ENCODE assay signal across 21 mouse cellular contexts in the genomic region with DNA sequence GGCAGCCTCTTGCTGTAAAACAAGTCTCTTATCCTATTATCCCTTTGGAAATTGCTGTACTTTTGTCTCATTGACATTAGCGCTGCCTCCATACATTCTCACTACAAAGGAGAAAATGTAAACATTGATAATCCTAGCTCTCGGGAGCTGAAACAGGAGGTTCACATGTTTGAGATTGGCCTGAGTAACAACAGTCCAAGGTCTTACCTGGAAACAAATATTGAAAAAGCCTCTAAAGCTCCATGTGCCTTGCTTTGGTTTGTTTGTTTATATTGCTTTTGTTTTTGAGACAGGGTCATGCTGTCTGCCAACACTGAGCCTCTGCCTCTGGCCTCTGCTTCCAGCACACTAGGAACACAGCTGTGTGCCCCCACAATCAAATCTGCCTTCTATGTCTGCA. TPM values are rescaled to one million over a fixed set of nuclear protein-coding genes. Genes with fewer than 3 reads are reported as not detected.
DNase-seq lines count a peak whose midpoint lies in the region; ATAC-seq and TF ChIP-seq lines count a peak whose summit lies in the region.
"Had no signal": no experiment of that assay in that cellular context is flagged by ENCODE, and none has a peak within 500 bp of the region (broad histone marks: within the 10 kb centered on the region; RNA-seq: fewer than 3 reads in every experiment).

No protein-coding gene starts in this region.

- DNase-seq in kidney, postnatal 25 days: no peak
- DNase-seq in midbrain, postnatal 0 days (ENCODE audit: low spot score): no peak
- no peak for DNase-seq in liver, embryonic 13.5 days
- DNase-seq in liver, postnatal 0 days: no peak
- DNase-seq in right cerebral cortex, postnatal 4 days: no peak
- no peak for DNase-seq in spleen, postnatal 10 days (ENCODE audit: low spot score in 2 of 2)
- DNase-seq: adrenal gland, adult 2 months; adrenal gland, postnatal 25 days; cerebellum, adult 18-20 months; cerebellum, adult 9-11 months; cerebellum, postnatal 36 days; gastrocnemius, postnatal 14 days; heart, postnatal 36 days had no signal

- TF ChIP-seq EP300 in liver, postnatal 0 days (IDR thresholded peaks at IDR 0.05; ENCODE audit: low read depth): no peak

- 79% methylated on average over 2 of the region's 2 CpGs for WGBS in kidney, embryonic 15.5 days
- WGBS in midbrain, embryonic 13.5 days: 37% methylated on average over 2 of the region's 2 CpGs
- 56% methylated on average over 2 of the region's 2 CpGs for WGBS in midbrain, postnatal 0 days
- WGBS in liver, embryonic 13.5 days (ENCODE audit: insufficient replicate concordance): 62% methylated on average over 2 of the region's 2 CpGs
- WGBS in liver, postnatal 0 days (ENCODE audit: insufficient replicate concordance): 49% methylated on average over 2 of the region's 2 CpGs

- ATAC-seq in kidney, embryonic 15.5 days (replicated peaks; ENCODE audit: low FRiP score): no peak
- ATAC-seq in midbrain, embryonic 13.5 days: no peak
- ATAC-seq in midbrain, postnatal 0 days (ENCODE audit: low FRiP score): no peak
- peak; percentile 50; the same call in 1 of the 2 replicates for ATAC-seq in liver, embryonic 13.5 days (ENCODE audit: low read depth)
- ATAC-seq in liver, postnatal 0 days: peak; percentile 89
- ATAC-seq: activated CD4-positive, CD25-positive, alpha-beta regulatory T cell, adult 4 months; forebrain, embryonic 16.5 days; Patski had no signal

- no peak for TF ChIP-seq CTCF in midbrain, postnatal 0 days (IDR thresholded peaks at IDR 0.05)
- TF ChIP-seq CTCF in liver, postnatal 0 days (IDR thresholded peaks at IDR 0.05; ENCODE audit: low read depth): no peak

- no peaks in the 10 kb centered on the region for H3K36me3 ChIP-seq in kidney, embryonic 15.5 days
- H3K36me3 ChIP-seq in midbrain, embryonic 13.5 days: no peaks in the 10 kb centered on the region
- no peaks in the 10 kb centered on the region for H3K36me3 ChIP-seq in midbrain, postnatal 0 days (ENCODE audit: insufficient read depth, low read length)
- no peaks in the 10 kb centered on the region for H3K36me3 ChIP-seq in liver, embryonic 13.5 days
- H3K36me3 ChIP-seq in liver, postnatal 0 days (replicated peaks; ENCODE audit: insufficient read depth, low read length): no peaks in the 10 kb centered on the region
- H3K36me3 ChIP-seq: embryonic facial prominence, embryonic 13.5 days; forebrain, embryonic 12.5 days; heart, embryonic 13.5 days had no signal

- H3K9me3 ChIP-seq in kidney, embryonic 15.5 days (replicated peaks): no peaks in the 10 kb centered on the region
- no peaks in the 10 kb centered on the region for H3K9me3 ChIP-seq in midbrain, embryonic 13.5 days
- no peaks in the 10 kb centered on the region for H3K9me3 ChIP-seq in midbrain, postnatal 0 days (ENCODE audit: low read length)
- H3K9me3 ChIP-seq in liver, embryonic 13.5 days (replicated peaks): no peaks in the 10 kb centered on the region
- no peaks in the 10 kb centered on the region for H3K9me3 ChIP-seq in liver, postnatal 0 days (ENCODE audit: low read length)
- H3K9me3 ChIP-seq: embryonic facial prominence, embryonic 13.5 days; forebrain, embryonic 12.5 days; heart, embryonic 13.5 days had no signal

- peaks cover 5% of the 10 kb centered on the region; the same call in 1 of the 2 replicates for H3K4me1 ChIP-seq in kidney, embryonic 15.5 days
- peaks cover 10% of the 10 kb centered on the region for H3K4me1 ChIP-seq in midbrain, embryonic 13.5 days (replicated peaks)
- no peaks in the 10 kb centered on the region for H3K4me1 ChIP-seq in midbrain, postnatal 0 days (ENCODE audit: insufficient read depth, low read length)
- peaks cover 32% of the 10 kb centered on the region for H3K4me1 ChIP-seq in liver, embryonic 13.5 days (replicated peaks)
- peaks cover 11% of the 10 kb centered on the region for H3K4me1 ChIP-seq in liver, postnatal 0 days (ENCODE audit: insufficient read depth)
- H3K4me1 ChIP-seq: forebrain, embryonic 12.5 days had no signal

- 0 out of 2 replicates have a peak overlapping the region, but pooled peaks have one; percentile 9 for H3K27ac ChIP-seq in kidney, embryonic 15.5 days
- peak overlapping the region; percentile 25; the same call in 1 of the 2 replicates for H3K27ac ChIP-seq in midbrain, embryonic 13.5 days
- no peak overlapping the region for H3K27ac ChIP-seq in midbrain, postnatal 0 days (ENCODE audit: low read depth, low read length)
- peak overlapping the region; percentile 51; the same call in 1 of the 2 replicates for H3K27ac ChIP-seq in liver, embryonic 13.5 days
- H3K27ac ChIP-seq in liver, postnatal 0 days (ENCODE audit: low read depth): peak overlapping the region; percentile 83
- H3K27ac ChIP-seq: embryonic facial prominence, embryonic 13.5 days; forebrain, embryonic 12.5 days; heart, embryonic 13.5 days had no signal

- H3K4me2 ChIP-seq in kidney, embryonic 15.5 days: no peak overlapping the region
- H3K4me2 ChIP-seq in midbrain, embryonic 13.5 days (replicated peaks): no peak overlapping the region
- no peak overlapping the region for H3K4me2 ChIP-seq in midbrain, postnatal 0 days (ENCODE audit: low read depth, low read length, poor library complexity, severe bottlenecking)
- no peak overlapping the region for H3K4me2 ChIP-seq in liver, embryonic 13.5 days
- H3K4me2 ChIP-seq in liver, postnatal 0 days (ENCODE audit: low read depth, low read length): no peak overlapping the region
- H3K4me2 ChIP-seq: embryonic facial prominence, embryonic 13.5 days; forebrain, embryonic 12.5 days; heart, embryonic 13.5 days had no signal

- H3K4me3 ChIP-seq in kidney, embryonic 15.5 days (replicated peaks): no peak overlapping the region
- no peak overlapping the region for H3K4me3 ChIP-seq in midbrain, embryonic 13.5 days (replicated peaks)
- no peak overlapping the region for H3K4me3 ChIP-seq in midbrain, postnatal 0 days (ENCODE audit: low read depth, low read length)
- H3K4me3 ChIP-seq in liver, embryonic 13.5 days (replicated peaks): no peak overlapping the region
- no peak overlapping the region for H3K4me3 ChIP-seq in liver, postnatal 0 days (ENCODE audit: low read depth, low read length)
- H3K4me3 ChIP-seq: embryonic facial prominence, embryonic 13.5 days; forebrain, embryonic 12.5 days; heart, embryonic 13.5 days had no signal

- H3K9ac ChIP-seq in kidney, embryonic 15.5 days: no peak overlapping the region
- no peak overlapping the region for H3K9ac ChIP-seq in midbrain, embryonic 13.5 days (replicated peaks)
- H3K9ac ChIP-seq in midbrain, postnatal 0 days (replicated peaks; ENCODE audit: low read length, poor library complexity, severe bottlenecking): no peak overlapping the region
- no peak overlapping the region for H3K9ac ChIP-seq in liver, embryonic 13.5 days
- H3K9ac ChIP-seq in liver, postnatal 0 days (replicated peaks): no peak overlapping the region
- H3K9ac ChIP-seq: embryonic facial prominence, embryonic 13.5 days; forebrain, embryonic 12.5 days; heart, embryonic 13.5 days had no signal

- H3K27me3 ChIP-seq in kidney, embryonic 15.5 days: no peaks in the 10 kb centered on the region
- H3K27me3 ChIP-seq in midbrain, embryonic 13.5 days: no peaks in the 10 kb centered on the region
- H3K27me3 ChIP-seq in midbrain, postnatal 0 days (ENCODE audit: insufficient read depth, low read length): no peaks in the 10 kb centered on the region
- no peaks in the 10 kb centered on the region for H3K27me3 ChIP-seq in liver, embryonic 13.5 days
- no peaks in the 10 kb centered on the region for H3K27me3 ChIP-seq in liver, postnatal 0 days (ENCODE audit: insufficient read depth, low read length)
- H3K27me3 ChIP-seq: embryonic facial prominence, embryonic 13.5 days; forebrain, embryonic 12.5 days; heart, embryonic 13.5 days; Patski had no signal

RNA-seq across cellular contexts. Expression of gene Msmo1, which starts 56.8 kb away (rescaled TPM):
- polyA plus RNA-seq in kidney, embryonic 15.5 days (2015; fragmentation: Nextera tagmentation; extraction: Ambion mirVana): 87.6 and 94.4 TPM in 2 replicates
- 155 and 168 TPM in 2 replicates for polyA plus RNA-seq in midbrain, embryonic 13.5 days (2015; fragmentation: Nextera tagmentation; extraction: Ambion mirVana)
- 97.3 and 97.8 TPM in 2 replicates for total RNA-seq in midbrain, postnatal 0 days (2014; rRNA removed)
- 113 and 132 TPM in 2 replicates for polyA plus RNA-seq in midbrain, postnatal 0 days (2015; fragmentation: Nextera tagmentation; extraction: Ambion mirVana)
- polyA plus RNA-seq in liver, embryonic 13.5 days (2015; fragmentation: Nextera tagmentation; extraction: Ambion mirVana): 114 and 138 TPM in 2 replicates
- polyA plus RNA-seq in liver, postnatal 0 days (2015; fragmentation: Nextera tagmentation; extraction: Ambion mirVana): 49.9 and 58.4 TPM in 2 replicates

RNA-seq across cellular contexts. Expression of gene Klhl2, which starts 59.4 kb away (rescaled TPM):
- 15.3 and 16.1 TPM in 2 replicates for polyA plus RNA-seq in kidney, embryonic 15.5 days (2015; fragmentation: Nextera tagmentation; extraction: Ambion mirVana)
- polyA plus RNA-seq in midbrain, embryonic 13.5 days (2015; fragmentation: Nextera tagmentation; extraction: Ambion mirVana): 17.2 and 20.7 TPM in 2 replicates
- total RNA-seq in midbrain, postnatal 0 days (2014; rRNA removed): 44.8 and 46.2 TPM in 2 replicates
- polyA plus RNA-seq in midbrain, postnatal 0 days (2015; fragmentation: Nextera tagmentation; extraction: Ambion mirVana): 30.2 and 31.4 TPM in 2 replicates
- 3.8 and 4.0 TPM in 2 replicates for polyA plus RNA-seq in liver, embryonic 13.5 days (2015; fragmentation: Nextera tagmentation; extraction: Ambion mirVana)
- polyA plus RNA-seq in liver, postnatal 0 days (2015; fragmentation: Nextera tagmentation; extraction: Ambion mirVana): 6.2 and 6.7 TPM in 2 replicates

Comparison
In these comparisons a context has a peak if more than half of its experiments do, and no peak if none do; other contexts are left out.
1. ATAC-seq: peak in liver, embryonic 13.5 days (single experiment) and liver, postnatal 0 days (single experiment); none in kidney, embryonic 15.5 days (single experiment), midbrain, embryonic 13.5 days (single experiment) and midbrain, postnatal 0 days (single experiment).